Mouse (Mus musculus): ENCODE data around the gene Gm19668. TPM values are rescaled to one million over a fixed set of nuclear protein-coding genes. Genes with fewer than 3 reads are reported as not detected.
"Not testable (repeated sequence)": the region's sequence is repeated elsewhere in the genome, so short reads cannot be mapped to it uniquely, and the experiment has no call there.

Gene Gm19668
- polyA plus RNA-seq, 1 experiment from 2014 or later, result not detected

GRCm38 (mm10) chr10:77783396-77783795 lies 15.5 kb downstream of the Gm19668 start:
- not testable (repeated sequence) for H3K27me3 ChIP-seq (replicated peaks; ENCODE audit: control insufficient read depth, insufficient read depth, low read length); H3K4me3 ChIP-seq (ENCODE audit: low read length); H3K36me3 ChIP-seq (ENCODE audit: control insufficient read depth, insufficient read depth, low read length); H3K4me1 ChIP-seq (ENCODE audit: control insufficient read depth, insufficient read depth, low read depth, low read length); H3K4me2 ChIP-seq (ENCODE audit: low read length); ATAC-seq; H3K9me3 ChIP-seq (ENCODE audit: control insufficient read depth, low read length); H3K27ac ChIP-seq (ENCODE audit: low read depth, low read length); H3K9ac ChIP-seq (ENCODE audit: low read depth, low read length)
- 100% methylated on average over 1 of the region's 3 CpGs for WGBS

- H3K27me3 ChIP-seq (replicated peaks; ENCODE audit: control insufficient read depth, insufficient read depth, low read length); H3K27ac ChIP-seq (ENCODE audit: low read depth, low read length): not testable (repeated sequence)
- no CpG with 5 or more reads among the region's 1 CpGs for WGBS
Observed at GRCm38 (mm10) chr10:77782442-77782841, 16.5 kb downstream of the Gm19668 start, which contains the start of gene Gm3250. Gm3250 (minus strand) TSS chr10:77782542.

GRCm38 (mm10) chr10:77776844-77777243 lies 22.1 kb downstream of the Gm19668 start, which contains the start of gene Gm7138:
Gm7138 (minus strand) TSS chr10:77776944.
- not testable (repeated sequence) for H3K4me1 ChIP-seq (ENCODE audit: control insufficient read depth, insufficient read depth, low read depth, low read length); H3K4me2 ChIP-seq (ENCODE audit: low read length); H3K9ac ChIP-seq (ENCODE audit: low read depth, low read length); H3K9me3 ChIP-seq (ENCODE audit: control insufficient read depth, low read length); H3K36me3 ChIP-seq (ENCODE audit: control insufficient read depth, insufficient read depth, low read length); H3K4me3 ChIP-seq (ENCODE audit: low read length); H3K27ac ChIP-seq (ENCODE audit: low read depth, low read length); H3K27me3 ChIP-seq (replicated peaks; ENCODE audit: control insufficient read depth, insufficient read depth, low read length); ATAC-seq
- WGBS, result 63% methylated on average over 1 of the region's 1 CpGs

More at GRCm38 (mm10) chr10:77782442-77782841, 16.5 kb downstream of the Gm19668 start, which contains the start of gene Gm3250:
- H3K36me3 ChIP-seq (ENCODE audit: control insufficient read depth, insufficient read depth, low read length); H3K4me3 ChIP-seq (ENCODE audit: low read length); H3K9me3 ChIP-seq (ENCODE audit: control insufficient read depth, low read length); H3K9ac ChIP-seq (ENCODE audit: low read depth, low read length); H3K4me1 ChIP-seq (ENCODE audit: control insufficient read depth, insufficient read depth, low read depth, low read length); ATAC-seq; H3K4me2 ChIP-seq (ENCODE audit: low read length): not testable (repeated sequence)

- not testable (repeated sequence) for ATAC-seq; H3K4me1 ChIP-seq (ENCODE audit: control insufficient read depth, insufficient read depth, low read depth, low read length); H3K9ac ChIP-seq (ENCODE audit: low read depth, low read length); H3K4me2 ChIP-seq (ENCODE audit: low read length); H3K27me3 ChIP-seq (replicated peaks; ENCODE audit: control insufficient read depth, insufficient read depth, low read length); H3K27ac ChIP-seq (ENCODE audit: low read depth, low read length); H3K36me3 ChIP-seq (ENCODE audit: control insufficient read depth, insufficient read depth, low read length); H3K9me3 ChIP-seq (ENCODE audit: control insufficient read depth, low read length); H3K4me3 ChIP-seq (ENCODE audit: low read length)
- 70% methylated on average over 2 of the region's 3 CpGs for WGBS
Observed at GRCm38 (mm10) chr10:77772142-77772541, 26.8 kb downstream of the Gm19668 start.

DNA sequence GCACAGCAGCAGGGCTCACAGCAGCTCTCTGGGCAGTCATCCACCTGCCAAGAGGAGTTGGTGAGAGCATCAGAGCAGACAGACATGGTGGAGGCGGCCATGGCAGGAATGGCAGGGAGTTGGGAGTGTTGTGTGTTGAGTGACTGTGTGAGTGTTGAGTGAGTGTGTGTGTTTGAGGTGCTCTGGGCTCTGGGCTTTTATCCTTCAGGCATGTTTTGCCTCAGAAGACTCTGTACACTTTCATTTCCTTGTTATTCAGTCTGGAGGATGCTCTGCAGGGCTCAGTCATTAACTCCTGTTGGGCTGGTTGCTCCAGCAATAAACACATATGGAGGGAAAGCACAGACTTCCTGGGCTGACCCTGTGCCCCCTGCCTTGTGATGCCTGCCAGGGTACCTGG lies 27.7 kb downstream of the Gm19668 start, which contains the start of gene Gm3238:
Gene Gm3238 (minus strand): TSS at position 101 of the 400 bp plus-strand sequence.
- ATAC-seq; H3K27ac ChIP-seq (ENCODE audit: low read depth, low read length); H3K4me3 ChIP-seq (ENCODE audit: low read length); H3K36me3 ChIP-seq (ENCODE audit: control insufficient read depth, insufficient read depth, low read length); H3K9ac ChIP-seq (ENCODE audit: low read depth, low read length); H3K9me3 ChIP-seq (ENCODE audit: control insufficient read depth, low read length); H3K4me2 ChIP-seq (ENCODE audit: low read length); H3K27me3 ChIP-seq (replicated peaks; ENCODE audit: control insufficient read depth, insufficient read depth, low read length); H3K4me1 ChIP-seq (ENCODE audit: control insufficient read depth, insufficient read depth, low read depth, low read length): not testable (repeated sequence)
- WGBS, result no CpG with 5 or more reads among the region's 1 CpGs

- H3K4me2 ChIP-seq (ENCODE audit: low read length), result no peak overlapping the region
- H3K4me1 ChIP-seq (ENCODE audit: control insufficient read depth, insufficient read depth, low read depth, low read length), result no peaks in the 10 kb centered on the region
- H3K36me3 ChIP-seq (ENCODE audit: control insufficient read depth, insufficient read depth, low read length), result no peaks in the 10 kb centered on the region
- WGBS, result 90% methylated on average over 1 of the region's 1 CpGs
- no peaks in the 10 kb centered on the region for H3K27me3 ChIP-seq (replicated peaks; ENCODE audit: control insufficient read depth, insufficient read depth, low read length)
- no peaks in the 10 kb centered on the region for H3K9me3 ChIP-seq (ENCODE audit: control insufficient read depth, low read length)
- no peak for ATAC-seq
- H3K27ac ChIP-seq (ENCODE audit: low read depth, low read length), result no peak overlapping the region
- no peak overlapping the region for H3K9ac ChIP-seq (ENCODE audit: low read depth, low read length)
- H3K4me3 ChIP-seq (ENCODE audit: low read length), result no peak overlapping the region
Observed at GRCm38 (mm10) chr10:77769727-77770126, 29.2 kb downstream of the Gm19668 start.

DNA sequence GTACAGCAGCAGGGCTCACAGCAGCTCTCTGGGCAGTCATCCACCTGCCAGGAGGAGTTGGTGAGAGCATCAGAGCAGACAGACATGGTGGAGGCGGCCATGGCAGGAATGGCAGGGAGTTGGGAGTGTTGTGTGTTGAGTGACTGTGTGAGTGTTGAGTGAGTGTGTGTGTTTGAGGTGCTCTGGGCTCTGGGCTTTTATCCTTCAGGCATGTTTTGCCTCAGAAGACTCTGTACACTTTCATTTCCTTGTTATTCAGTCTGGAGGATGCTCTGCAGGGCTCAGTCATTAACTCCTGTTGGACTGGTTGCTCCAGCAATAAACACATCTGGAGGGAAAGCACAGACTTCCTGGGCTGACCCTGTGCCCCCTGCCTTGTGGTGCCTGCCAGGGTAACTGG lies 39.4 kb downstream of the Gm19668 start, which contains the start of gene Gm3233:
Gene Gm3233 (minus strand): TSS at position 101 of the 400 bp plus-strand sequence.
- not testable (repeated sequence) for H3K36me3 ChIP-seq (ENCODE audit: control insufficient read depth, insufficient read depth, low read length); H3K4me3 ChIP-seq (ENCODE audit: low read length); H3K27me3 ChIP-seq (replicated peaks; ENCODE audit: control insufficient read depth, insufficient read depth, low read length); H3K27ac ChIP-seq (ENCODE audit: low read depth, low read length); H3K9ac ChIP-seq (ENCODE audit: low read depth, low read length); ATAC-seq; H3K9me3 ChIP-seq (ENCODE audit: control insufficient read depth, low read length); H3K4me1 ChIP-seq (ENCODE audit: control insufficient read depth, insufficient read depth, low read depth, low read length); H3K4me2 ChIP-seq (ENCODE audit: low read length)
- WGBS, result no CpG with 5 or more reads among the region's 1 CpGs

DNA sequence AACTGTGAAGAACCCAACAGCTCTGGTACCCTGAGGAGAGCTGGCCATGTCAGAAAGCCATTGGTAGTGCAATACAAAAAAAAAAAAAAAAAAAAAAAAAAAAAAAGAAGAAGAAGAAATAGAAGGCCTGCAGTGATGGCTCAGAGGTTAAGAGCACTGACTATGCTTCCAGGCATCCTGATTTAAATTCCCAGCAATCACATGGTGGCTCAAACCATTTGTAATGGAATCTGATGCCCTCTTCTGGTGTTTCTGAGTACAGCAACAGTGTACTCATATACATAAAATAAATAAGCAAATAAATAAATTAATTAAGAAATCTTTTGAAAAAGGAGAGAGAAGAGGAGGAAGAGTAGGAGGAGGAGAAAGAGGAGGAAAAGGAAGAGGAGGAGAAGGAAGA lies 45.5 kb downstream of the Gm19668 start:
- Histone ChIP-seq H3K9ac (ENCODE audit: low read depth, low read length) (no peak overlapping the region), H3K4me2 (ENCODE audit: low read length) (no peak overlapping the region), H3K27me3 (replicated peaks; ENCODE audit: control insufficient read depth, insufficient read depth, low read length) (no peaks in the 10 kb centered on the region), H3K27ac (ENCODE audit: low read depth, low read length) (no peak overlapping the region), H3K9me3 (ENCODE audit: control insufficient read depth, low read length) (no peaks in the 10 kb centered on the region), H3K4me1 (ENCODE audit: control insufficient read depth, insufficient read depth, low read depth, low read length) (no peaks in the 10 kb centered on the region), H3K36me3 (ENCODE audit: control insufficient read depth, insufficient read depth, low read length) (no peaks in the 10 kb centered on the region), H3K4me3 (ENCODE audit: low read length) (no peak overlapping the region)
- ATAC-seq, result no peak

DNA sequence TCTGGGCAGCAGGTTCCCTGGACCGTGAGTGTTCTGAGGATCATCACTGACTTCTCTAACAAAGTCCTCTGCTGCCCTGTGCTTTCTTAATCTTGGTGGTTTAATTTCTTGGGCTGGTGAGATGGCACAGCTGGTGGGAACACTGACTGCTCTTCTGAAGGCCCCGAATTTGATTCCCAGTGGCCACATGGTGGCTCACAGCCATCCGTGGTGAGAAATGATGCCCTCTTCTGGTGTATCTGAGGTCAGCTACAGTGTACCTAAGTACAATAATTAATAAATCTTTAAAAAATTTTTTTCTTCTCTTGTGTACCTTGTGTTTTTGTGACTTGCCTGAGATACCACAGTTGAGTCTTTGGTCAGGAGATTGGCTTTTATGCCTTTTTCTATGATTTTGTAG lies 46.6 kb downstream of the Gm19668 start:
- 55% methylated on average over 3 of the region's 3 CpGs for WGBS
- H3K4me1 ChIP-seq (ENCODE audit: control insufficient read depth, insufficient read depth, low read depth, low read length); H3K27me3 ChIP-seq (replicated peaks; ENCODE audit: control insufficient read depth, insufficient read depth, low read length): not testable (repeated sequence)

DNA sequence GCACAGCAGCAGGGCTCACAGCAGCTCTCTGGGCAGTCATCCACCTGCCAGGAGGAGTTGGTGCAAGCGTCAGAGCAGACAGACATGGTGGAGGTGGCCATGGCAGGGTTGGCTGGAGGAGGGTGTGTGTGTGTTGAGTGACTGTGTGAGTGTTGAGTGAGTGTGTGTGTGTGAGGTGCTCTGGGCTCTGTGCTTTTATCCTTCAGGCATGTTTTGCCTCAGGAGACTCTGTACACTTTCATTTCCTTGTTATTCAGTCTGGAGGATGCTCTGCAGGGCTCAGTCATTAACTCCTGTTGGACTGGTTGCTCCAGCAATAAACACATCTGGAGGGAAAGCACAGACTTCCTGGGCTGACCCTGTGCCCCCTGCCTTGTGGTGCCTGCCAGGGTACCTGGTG lies 47.7 kb downstream of the Gm19668 start, which contains the start of gene Gm9736:
Gene Gm9736 (minus strand): TSS at position 101 of the 400 bp plus-strand sequence.
- not testable (repeated sequence) for H3K27me3 ChIP-seq (replicated peaks; ENCODE audit: control insufficient read depth, insufficient read depth, low read length); ATAC-seq; H3K36me3 ChIP-seq (ENCODE audit: control insufficient read depth, insufficient read depth, low read length); H3K4me1 ChIP-seq (ENCODE audit: control insufficient read depth, insufficient read depth, low read depth, low read length); H3K4me3 ChIP-seq (ENCODE audit: low read length); H3K9ac ChIP-seq (ENCODE audit: low read depth, low read length); H3K27ac ChIP-seq (ENCODE audit: low read depth, low read length); H3K9me3 ChIP-seq (ENCODE audit: control insufficient read depth, low read length); H3K4me2 ChIP-seq (ENCODE audit: low read length)
- 80% methylated on average over 1 of the region's 1 CpGs for WGBS

More for the DNA sequence above, 46.6 kb downstream of the Gm19668 start:
- H3K9ac ChIP-seq (ENCODE audit: low read depth, low read length); H3K36me3 ChIP-seq (ENCODE audit: control insufficient read depth, insufficient read depth, low read length); H3K4me3 ChIP-seq (ENCODE audit: low read length); H3K27ac ChIP-seq (ENCODE audit: low read depth, low read length); H3K9me3 ChIP-seq (ENCODE audit: control insufficient read depth, low read length); H3K4me2 ChIP-seq (ENCODE audit: low read length); ATAC-seq: not testable (repeated sequence)
